Mouse (Mus musculus): ENCODE data around the gene Mllt3.

DNA sequence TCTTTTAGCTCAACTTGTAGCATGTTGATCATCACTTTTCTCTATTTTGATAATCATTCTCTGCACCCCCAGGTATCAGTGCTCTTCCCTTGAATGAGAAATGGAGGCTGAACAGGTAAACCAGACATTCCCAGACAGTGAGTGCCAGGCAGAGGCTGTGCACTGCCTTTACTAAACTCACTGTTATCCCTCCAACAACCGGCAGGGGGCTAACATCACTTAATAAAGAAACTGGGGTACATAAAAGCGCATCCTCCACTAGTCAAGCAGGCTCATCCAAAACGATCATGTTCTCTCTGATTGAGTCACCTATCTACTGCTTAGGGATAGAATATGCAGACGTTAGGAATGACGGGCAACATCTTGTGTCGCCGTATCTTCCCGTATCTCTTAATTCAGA lies 244.5 kb downstream of the Mllt3 start:
- TF ChIP-seq CTCF (IDR thresholded peaks at IDR 0.05; ENCODE audit: low read depth, low read length) (peak; percentile 29; the same call in 1 of the 2 replicates), POLR2A (IDR thresholded peaks at IDR 0.05; ENCODE audit: extremely low read depth, insufficient read depth, low read length) (no peak)

All from liver, adult 2 months (tissue).